ENCODE assay signal across 35 mouse cellular contexts in the genomic region with DNA sequence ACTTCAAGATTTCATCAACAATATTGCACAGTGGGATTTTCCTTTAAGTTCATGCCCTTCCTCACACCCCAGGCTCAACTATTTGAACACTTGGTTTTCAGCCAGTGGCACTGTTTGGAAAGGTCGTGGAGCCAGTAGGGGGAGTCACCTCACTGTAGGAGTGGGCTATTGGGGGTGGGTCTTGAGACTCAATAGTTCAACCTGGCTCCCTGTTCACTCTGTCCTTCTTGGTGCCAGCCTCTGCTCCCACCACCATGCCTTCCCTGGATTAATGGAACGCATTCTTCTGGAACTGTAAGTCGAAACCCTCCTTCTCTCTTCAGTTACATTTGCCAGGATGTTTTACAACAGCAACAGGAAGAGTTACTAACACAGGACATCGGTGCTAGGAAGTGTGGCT. TPM values are rescaled to one million over a fixed set of nuclear protein-coding genes. Genes with fewer than 3 reads are reported as not detected.
DNase-seq lines count a peak whose midpoint lies in the region; ATAC-seq and TF ChIP-seq lines count a peak whose summit lies in the region.
"Had no signal": no experiment of that assay in that cellular context is flagged by ENCODE, and none has a peak within 500 bp of the region (broad histone marks: within the 10 kb centered on the region; RNA-seq: fewer than 3 reads in every experiment).

No protein-coding gene starts in this region.

- H3K9ac ChIP-seq in kidney, embryonic 15.5 days: no peak overlapping the region
- H3K9ac ChIP-seq in ES-Bruce4 (ENCODE audit: low read depth, poor library complexity, severe bottlenecking): no peak overlapping the region
- H3K9ac ChIP-seq: embryonic facial prominence, embryonic 12.5 days; embryonic facial prominence, embryonic 15.5 days; forebrain, postnatal 0 days; hindbrain, embryonic 12.5 days; hindbrain, embryonic 15.5 days had no signal

- 0 out of 2 replicates have a peak overlapping the region, but pooled peaks have one; percentile 58 for H3K27ac ChIP-seq in kidney, embryonic 15.5 days
- no peak overlapping the region for H3K27ac ChIP-seq in ES-Bruce4 (ENCODE audit: insufficient read depth, low read length)
- H3K27ac ChIP-seq: embryonic facial prominence, embryonic 12.5 days; embryonic facial prominence, embryonic 15.5 days; gastrocnemius, adult 2 months; heart, adult 2 months; hindbrain, embryonic 12.5 days; hindbrain, embryonic 15.5 days had no signal

- 32% methylated on average over 4 of the region's 4 CpGs for WGBS in kidney, embryonic 15.5 days

- no peak for DNase-seq in kidney, adult 9 months
- DNase-seq in ES-CJ7 (ENCODE audit: low read depth, low spot score): peak; percentile 7
- DNase-seq in ZHBTc4 (ENCODE audit: low read depth, low spot score): peak; percentile 8
- no peak for DNase-seq in left cerebral cortex, postnatal 25 days (ENCODE audit: low spot score in 2 of 2)
- DNase-seq: adrenal gland, postnatal 14 days; cerebellum, adult 11 months; cerebellum, adult 2 months; cerebellum, adult 9-11 months; cerebellum, postnatal 25 days; forebrain, postnatal 0 days; gastrocnemius, adult 2 months; gastrocnemius, postnatal 14 days; heart, adult 2 months had no signal

- peak; percentile 21 for TF ChIP-seq CTCF in ES-Bruce4 (IDR thresholded peaks at IDR 0.05; ENCODE audit: low read depth, low read length)

- ATAC-seq in kidney, embryonic 15.5 days (replicated peaks; ENCODE audit: low FRiP score): peak; percentile 84
- ATAC-seq: CD4-positive, CD25-positive, alpha-beta regulatory T cell, adult 4 months; forebrain, embryonic 14.5 days; forebrain, postnatal 0 days had no signal

- no peak overlapping the region for H3K4me2 ChIP-seq in kidney, embryonic 15.5 days
- H3K4me2 ChIP-seq: embryonic facial prominence, embryonic 12.5 days; embryonic facial prominence, embryonic 15.5 days; heart, embryonic 11.5 days; hindbrain, embryonic 12.5 days; hindbrain, embryonic 15.5 days had no signal

- intact Hi-C loops in left cerebral cortex, postnatal 25 days (cut with DNase I): no loop called here

- TF ChIP-seq EP300 in ES-Bruce4 (IDR thresholded peaks at IDR 0.05; ENCODE audit: insufficient read depth, low read depth, low read length): no peak

- H3K9me3 ChIP-seq in kidney, embryonic 15.5 days (replicated peaks): no peaks in the 10 kb centered on the region
- H3K9me3 ChIP-seq in ES-Bruce4 (replicated peaks; ENCODE audit: control insufficient read depth, insufficient read depth, low read length, poor library complexity, severe bottlenecking): no peaks in the 10 kb centered on the region
- H3K9me3 ChIP-seq: embryonic facial prominence, embryonic 15.5 days; G1E; hindbrain, embryonic 15.5 days had no signal

- H3K4me3 ChIP-seq in kidney, embryonic 15.5 days (replicated peaks): no peak overlapping the region
- no peak overlapping the region for H3K4me3 ChIP-seq in ES-Bruce4 (ENCODE audit: low read depth, low read length)
- H3K4me3 ChIP-seq: embryonic facial prominence, embryonic 12.5 days; embryonic facial prominence, embryonic 15.5 days; gastrocnemius, adult 2 months; heart, adult 2 months; hindbrain, embryonic 12.5 days; hindbrain, embryonic 15.5 days had no signal

- peaks cover 3% of the 10 kb centered on the region; the same call in 1 of the 2 replicates for H3K4me1 ChIP-seq in kidney, embryonic 15.5 days
- H3K4me1 ChIP-seq in ES-Bruce4 (ENCODE audit: control insufficient read depth, insufficient read depth, low read length): no peaks in the 10 kb centered on the region
- H3K4me1 ChIP-seq: embryonic facial prominence, embryonic 12.5 days; embryonic facial prominence, embryonic 15.5 days; hindbrain, embryonic 15.5 days had no signal

- TF ChIP-seq POLR2A in ES-Bruce4 (IDR thresholded peaks at IDR 0.05; ENCODE audit: insufficient read depth, low read length): no peak

- H3K27me3 ChIP-seq in kidney, embryonic 15.5 days: no peaks in the 10 kb centered on the region
- no peaks in the 10 kb centered on the region; the same call in 1 of the 2 replicates for H3K27me3 ChIP-seq in ES-Bruce4 (ENCODE audit: control insufficient read depth, insufficient read depth, low read length, poor library complexity, severe bottlenecking)
- H3K27me3 ChIP-seq: embryonic facial prominence, embryonic 12.5 days; embryonic facial prominence, embryonic 15.5 days; hindbrain, embryonic 12.5 days; hindbrain, embryonic 15.5 days had no signal

- H3K36me3 ChIP-seq in kidney, embryonic 15.5 days: no peaks in the 10 kb centered on the region
- H3K36me3 ChIP-seq in ES-Bruce4 (ENCODE audit: control insufficient read depth, insufficient read depth, low read length, poor library complexity, severe bottlenecking): no peaks in the 10 kb centered on the region
- H3K36me3 ChIP-seq: embryonic facial prominence, embryonic 12.5 days; embryonic facial prominence, embryonic 15.5 days; G1E; hindbrain, embryonic 12.5 days; hindbrain, embryonic 15.5 days had no signal

RNA-seq across cellular contexts. Expression of a gene that starts 42.9 kb away (rescaled TPM):
- polyA plus RNA-seq in kidney, embryonic 15.5 days (2015; fragmentation: Nextera tagmentation; extraction: Ambion mirVana): 0.16 and 0.21 TPM in 2 replicates
- polyA plus RNA-seq in ES-Bruce4 (2011; ENCODE audit: insufficient read depth, insufficient read length, low read depth, missing spikeins): not detected in 2 replicates
- total RNA-seq in left cerebral cortex, postnatal 25 days (2021): not detected
- total RNA-seq: adrenal gland, adult 18-20 months; adrenal gland, postnatal 14 days; adrenal gland, postnatal 4 days; common myeloid progenitor, adult 5-6 weeks; forebrain, postnatal 0 days; gastrocnemius, adult 2 months; gastrocnemius, postnatal 14 days; gastrocnemius, postnatal 4 days; heart, adult 2 months; heart, postnatal 25 days; hematopoietic stem cell, adult 5-6 weeks had no signal
- polyA plus RNA-seq: C2C12; cerebellum, adult 2 months; forebrain, embryonic 11.5 days; forebrain, embryonic 14.5 days; forebrain, postnatal 0 days; frontal cortex, adult 2 months; G1E; heart, embryonic 11.5 days; heart, embryonic 14.5 days; heart, postnatal 0 days; hindbrain, embryonic 12.5 days; hindbrain, embryonic 15.5 days; intestine, embryonic 14.5 days had no signal

Comparison
In these comparisons a context has a peak if more than half of its experiments do, and no peak if none do; other contexts are left out.
1. DNase-seq: peak in ES-CJ7 (single experiment) and ZHBTc4 (single experiment); none in kidney, adult 9 months (single experiment) and left cerebral cortex, postnatal 25 days (0 of 2).